Mouse (Mus musculus): Measurements from ENCODE around the gene Gm17079. TPM values are rescaled to one million over a fixed set of nuclear protein-coding genes. Genes with fewer than 3 reads are reported as not detected.
"Not testable (repeated sequence)": the region's sequence is repeated elsewhere in the genome, so short reads cannot be mapped to it uniquely, and the experiment has no call there.

The Gm17079 gene
- not detected in 2 replicates for polyA plus RNA-seq (2015; fragmentation: Nextera tagmentation; extraction: Ambion mirVana)

GRCm38 (mm10) chr14:51695368-51695767, at the start of gene Gm17079:
Gene Gm17079, minus strand, starts transcription at chr14:51695468.
- H3K27me3 ChIP-seq (ENCODE audit: control insufficient read depth, insufficient read depth, low read length); H3K4me2 ChIP-seq (ENCODE audit: low read depth, low read length); ATAC-seq (ENCODE audit: insufficient read depth, low FRiP score); H3K36me3 ChIP-seq (ENCODE audit: control insufficient read depth, insufficient read depth, low read length); H3K9me3 ChIP-seq (replicated peaks; ENCODE audit: control insufficient read depth, low read length); H3K27ac ChIP-seq (ENCODE audit: low read length); H3K4me1 ChIP-seq (ENCODE audit: control insufficient read depth, insufficient read depth, low read length); H3K9ac ChIP-seq (ENCODE audit: low read length); H3K4me3 ChIP-seq (replicated peaks; ENCODE audit: low read length): not testable (repeated sequence)
- 69% methylated on average over 1 of the region's 2 CpGs for WGBS

DNA sequence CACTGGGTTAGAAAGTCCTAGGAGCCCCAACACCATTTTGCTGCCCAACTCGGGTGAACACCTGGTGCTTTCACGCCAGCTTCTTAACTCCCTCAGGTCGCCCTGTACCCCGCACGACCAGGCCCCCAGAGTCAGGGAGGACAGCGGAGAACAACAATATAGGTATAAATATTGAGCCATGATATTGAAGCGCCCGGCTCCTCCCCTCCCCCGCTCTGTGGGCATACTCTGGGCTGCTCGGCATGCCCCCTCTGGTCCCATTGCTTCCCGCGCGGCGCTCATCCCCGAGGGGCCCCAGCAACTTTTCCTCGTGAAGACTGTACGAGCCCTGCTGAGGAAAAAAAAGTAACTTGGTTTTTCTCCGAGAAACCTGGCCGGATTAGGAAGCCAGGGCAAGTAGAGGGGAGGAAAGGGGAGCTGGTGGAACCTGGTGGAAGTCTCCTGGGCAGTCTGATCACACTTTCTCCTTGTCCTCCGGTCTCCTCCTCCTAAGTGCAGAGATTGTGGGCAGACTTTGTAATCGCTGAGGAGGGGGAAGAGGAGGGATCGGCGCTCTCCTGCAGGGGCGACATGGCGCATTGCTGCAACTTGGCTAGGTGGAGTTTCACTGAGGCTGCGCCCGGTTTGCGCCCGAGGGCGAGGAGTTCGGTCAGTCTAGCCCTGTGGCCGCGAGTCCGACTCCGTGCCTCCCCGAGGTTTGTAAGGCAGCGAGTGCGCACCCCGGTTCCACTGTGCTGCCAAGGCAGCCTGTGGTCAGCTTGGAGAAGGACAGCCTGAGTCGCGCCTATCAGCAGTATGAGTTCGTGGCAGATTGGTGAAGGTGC, 45.3 kb upstream of the Gm17079 start:
- Histone ChIP-seq H3K36me3 (ENCODE audit: control insufficient read depth, insufficient read depth, low read length) (no peaks in the 10 kb centered on the region), H3K27ac (ENCODE audit: low read length) (no peak overlapping the region), H3K27me3 (ENCODE audit: control insufficient read depth, insufficient read depth, low read length) (peaks cover 33% of the 10 kb centered on the region), H3K4me1 (ENCODE audit: control insufficient read depth, insufficient read depth, low read length) (peaks cover 3% of the 10 kb centered on the region), H3K9ac (ENCODE audit: low read length) (peak overlapping the region; percentile 52), H3K4me2 (ENCODE audit: low read depth, low read length) (peak overlapping the region; percentile 67), H3K4me3 (replicated peaks; ENCODE audit: low read length) (peak overlapping the region; percentile 44), H3K9me3 (replicated peaks; ENCODE audit: control insufficient read depth, low read length) (no peaks in the 10 kb centered on the region)
- WGBS, result under 1% methylated on average over 42 of the region's 42 CpGs
- ATAC-seq (ENCODE audit: insufficient read depth, low FRiP score), result no peak

GRCm38 (mm10) chr14:51739150-51739993, 44.1 kb upstream of the Gm17079 start:
- Histone ChIP-seq H3K36me3 (ENCODE audit: control insufficient read depth, insufficient read depth, low read length) (no peaks in the 10 kb centered on the region), H3K4me3 (replicated peaks; ENCODE audit: low read length) (no peak overlapping the region), H3K27ac (ENCODE audit: low read length) (no peak overlapping the region), H3K4me2 (ENCODE audit: low read depth, low read length) (peak overlapping the region; percentile 67), H3K27me3 (ENCODE audit: control insufficient read depth, insufficient read depth, low read length) (peaks cover 33% of the 10 kb centered on the region), H3K4me1 (ENCODE audit: control insufficient read depth, insufficient read depth, low read length) (peaks cover 3% of the 10 kb centered on the region), H3K9me3 (replicated peaks; ENCODE audit: control insufficient read depth, low read length) (no peaks in the 10 kb centered on the region), H3K9ac (ENCODE audit: low read length) (no peak overlapping the region)
- WGBS, result 2% methylated on average over 24 of the region's 24 CpGs
- no peak for ATAC-seq (ENCODE audit: insufficient read depth, low FRiP score)

DNA sequence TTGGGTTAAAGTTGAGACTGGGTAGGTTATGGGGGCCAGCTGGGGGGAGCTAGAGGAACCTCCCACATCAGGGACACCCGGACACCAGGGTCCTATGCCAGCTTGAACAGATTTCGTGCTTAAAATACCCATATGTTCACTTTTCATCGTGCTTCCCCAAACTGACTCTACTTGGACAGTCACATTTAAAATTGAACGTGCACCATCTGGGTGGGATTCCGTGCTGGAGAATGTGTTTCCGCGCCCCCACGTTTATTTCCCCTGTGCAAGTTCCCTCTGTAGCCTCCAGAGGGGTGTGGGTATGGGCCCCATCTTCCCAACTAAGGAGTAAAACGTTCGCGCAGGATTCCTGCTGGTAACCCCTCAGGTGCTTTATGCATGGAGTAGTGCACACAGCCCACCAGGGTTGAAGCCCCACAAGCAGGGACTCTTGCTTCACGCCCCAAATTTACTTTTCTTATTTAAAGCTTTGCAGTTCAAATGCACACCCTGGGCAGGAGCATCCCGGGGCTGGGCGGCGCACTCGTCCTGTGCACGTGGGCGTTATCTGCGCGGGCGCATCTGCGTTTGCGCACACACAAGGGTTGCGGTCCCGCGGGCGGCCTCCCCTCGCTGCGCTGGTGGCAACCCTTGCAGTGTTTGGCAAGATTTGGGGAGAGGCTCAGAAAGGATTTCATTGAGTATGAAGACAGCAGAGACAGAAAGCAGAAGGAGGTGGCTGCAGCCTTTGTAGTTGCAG, 43.3 kb upstream of the Gm17079 start:
- no peaks in the 10 kb centered on the region for H3K36me3 ChIP-seq (ENCODE audit: control insufficient read depth, insufficient read depth, low read length)
- H3K9me3 ChIP-seq (replicated peaks; ENCODE audit: control insufficient read depth, low read length), result no peaks in the 10 kb centered on the region
- peaks cover 3% of the 10 kb centered on the region for H3K4me1 ChIP-seq (ENCODE audit: control insufficient read depth, insufficient read depth, low read length)
- WGBS, result 3% methylated on average over 29 of the region's 29 CpGs
- H3K4me3 ChIP-seq (replicated peaks; ENCODE audit: low read length), result no peak overlapping the region; the same call in 1 of the 2 replicates
- no peak overlapping the region for H3K9ac ChIP-seq (ENCODE audit: low read length)
- no peak overlapping the region for H3K27ac ChIP-seq (ENCODE audit: low read length)
- H3K27me3 ChIP-seq (ENCODE audit: control insufficient read depth, insufficient read depth, low read length), result peaks cover 33% of the 10 kb centered on the region
- no peak for ATAC-seq (ENCODE audit: insufficient read depth, low FRiP score)
- peak overlapping the region; percentile 15; the same call in 1 of the 2 replicates for H3K4me2 ChIP-seq (ENCODE audit: low read depth, low read length)

- Histone ChIP-seq H3K4me1 (ENCODE audit: control insufficient read depth, insufficient read depth, low read length) (peaks cover 3% of the 10 kb centered on the region), H3K36me3 (ENCODE audit: control insufficient read depth, insufficient read depth, low read length) (no peaks in the 10 kb centered on the region), H3K4me2 (ENCODE audit: low read depth, low read length) (no peak overlapping the region), H3K9me3 (replicated peaks; ENCODE audit: control insufficient read depth, low read length) (no peaks in the 10 kb centered on the region), H3K9ac (ENCODE audit: low read length) (no peak overlapping the region), H3K4me3 (replicated peaks; ENCODE audit: low read length) (no peak overlapping the region), H3K27ac (ENCODE audit: low read length) (no peak overlapping the region), H3K27me3 (ENCODE audit: control insufficient read depth, insufficient read depth, low read length) (peaks cover 33% of the 10 kb centered on the region)
- WGBS, result 17% methylated on average over 12 of the region's 12 CpGs
- ATAC-seq (ENCODE audit: insufficient read depth, low FRiP score), result no peak
Measured at GRCm38 (mm10) chr14:51737967-51738366, 42.7 kb upstream of the Gm17079 start.

GRCm38 (mm10) chr14:51717083-51717482, 21.8 kb upstream of the Gm17079 start, which contains the start of gene Gm5800:
Gene Gm5800, minus strand, starts transcription at chr14:51717183.
- no peak for ATAC-seq (ENCODE audit: insufficient read depth, low FRiP score)
- Histone ChIP-seq H3K4me1 (ENCODE audit: control insufficient read depth, insufficient read depth, low read length) (no peaks in the 10 kb centered on the region), H3K9me3 (replicated peaks; ENCODE audit: control insufficient read depth, low read length) (no peaks in the 10 kb centered on the region), H3K4me3 (replicated peaks; ENCODE audit: low read length) (no peak within 1 kb of the TSS), H3K4me2 (ENCODE audit: low read depth, low read length) (no peak within 1 kb of the TSS), H3K27me3 (ENCODE audit: control insufficient read depth, insufficient read depth, low read length) (no peaks in the 10 kb centered on the region), H3K36me3 (ENCODE audit: control insufficient read depth, insufficient read depth, low read length) (no peaks in the 10 kb centered on the region), H3K9ac (ENCODE audit: low read length) (no peak within 1 kb of the TSS), H3K27ac (ENCODE audit: low read length) (no peak within 1 kb of the TSS)
- WGBS, result 65% methylated on average over 1 of the region's 1 CpGs

GRCm38 (mm10) chr14:51677269-51677668, 18.0 kb downstream of the Gm17079 start:
- no peak overlapping the region for H3K9ac ChIP-seq (ENCODE audit: low read length)
- H3K4me2 ChIP-seq (ENCODE audit: low read depth, low read length), result no peak overlapping the region
- H3K27ac ChIP-seq (ENCODE audit: low read length), result no peak overlapping the region
- WGBS, result 90% methylated on average over 5 of the region's 5 CpGs
- ATAC-seq (ENCODE audit: insufficient read depth, low FRiP score), result no peak
- H3K4me3 ChIP-seq (replicated peaks; ENCODE audit: low read length), result no peak overlapping the region
- no peaks in the 10 kb centered on the region for H3K36me3 ChIP-seq (ENCODE audit: control insufficient read depth, insufficient read depth, low read length)
- no peaks in the 10 kb centered on the region for H3K9me3 ChIP-seq (replicated peaks; ENCODE audit: control insufficient read depth, low read length)
- no peaks in the 10 kb centered on the region for H3K4me1 ChIP-seq (ENCODE audit: control insufficient read depth, insufficient read depth, low read length)
- no peaks in the 10 kb centered on the region for H3K27me3 ChIP-seq (ENCODE audit: control insufficient read depth, insufficient read depth, low read length)
